Mouse (Mus musculus) limb, embryonic 13.5 days (tissue): Measurements from ENCODE around the gene Rps2. TPM values are rescaled to one million over a fixed set of nuclear protein-coding genes. Genes with fewer than 3 reads are reported as not detected.
A peak's percentile ranks its signal among the peaks of the same experiment; 100 is the strongest.

ENCODE experiments used
- ATAC-seq: fragments of 200-750 bp; cut with Nextera tagmentation; 2 replicates; pipeline ENCODE4 v1.8.0; 2017; ENCODE audit warnings: low read depth, moderate number of reproducible peaks, moderate TSS enrichment; ENCODE audit not compliant: low FRiP score
- H3K27ac ChIP-seq: fragments of 300-500 bp; sonication (generic); 2 replicates; pipeline ENCODE4 v1.5.1; 2015; ENCODE audit warnings: inconsistent platforms, mild to moderate bottlenecking, moderate library complexity
- H3K27me3 ChIP-seq: fragments of 300-500 bp; sonication (generic); 2 replicates; pipeline ENCODE4 v1.6.1; 2015; ENCODE audit warnings: mild to moderate bottlenecking, inconsistent platforms
- H3K36me3 ChIP-seq: fragments of 300-500 bp; sonication (generic); 2 replicates; pipeline ENCODE4 v1.6.1; 2015; ENCODE audit warnings: inconsistent platforms, mild to moderate bottlenecking, moderate library complexity
- H3K4me1 ChIP-seq: fragments of 300-500 bp; sonication (generic); 2 replicates; pipeline ENCODE4 v1.6.1; 2015; ENCODE audit warnings: inconsistent platforms
- H3K4me2 ChIP-seq: fragments of 300-500 bp; sonication (generic); replicated peaks from 2 replicates; pipeline ENCODE4 v1.6.1; 2015; ENCODE audit warnings: inconsistent platforms, mild to moderate bottlenecking, moderate library complexity
- H3K4me3 ChIP-seq: fragments of 300-500 bp; sonication (generic); 2 replicates; pipeline ENCODE4 v1.5.1; 2015; ENCODE audit warnings: moderate library complexity, mild to moderate bottlenecking, inconsistent platforms
- H3K9ac ChIP-seq: fragments of 300-500 bp; sonication (generic); 2 replicates; pipeline ENCODE4 v1.6.1; 2015; ENCODE audit warnings: mild to moderate bottlenecking, inconsistent platforms
- H3K9me3 ChIP-seq: fragments of 300-500 bp; sonication (generic); 2 replicates; pipeline ENCODE4 v1.6.1; 2016; ENCODE audit warnings: inconsistent platforms
- WGBS: fragments of 180-500 bp; shearing (Covaris S2); methylation state at CpG from one replicate; pipeline ENCODE4 v1.1.7; 2015; 5-methylcytosine and 5-hydroxymethylcytosine counted together
- polyA plus RNA-seq: library from polyadenylated mRNA; unstranded; fragments of >200 nt; fragmentation: Nextera tagmentation; extraction: Ambion mirVana; gene quantifications from 2 replicates; pipeline ENCODE4 v1.2.1, GENCODE M21; 2015

Gene Rps2
- polyA plus RNA-seq, 1 experiment from 2014 or later, result 1,267 TPM

DNA sequence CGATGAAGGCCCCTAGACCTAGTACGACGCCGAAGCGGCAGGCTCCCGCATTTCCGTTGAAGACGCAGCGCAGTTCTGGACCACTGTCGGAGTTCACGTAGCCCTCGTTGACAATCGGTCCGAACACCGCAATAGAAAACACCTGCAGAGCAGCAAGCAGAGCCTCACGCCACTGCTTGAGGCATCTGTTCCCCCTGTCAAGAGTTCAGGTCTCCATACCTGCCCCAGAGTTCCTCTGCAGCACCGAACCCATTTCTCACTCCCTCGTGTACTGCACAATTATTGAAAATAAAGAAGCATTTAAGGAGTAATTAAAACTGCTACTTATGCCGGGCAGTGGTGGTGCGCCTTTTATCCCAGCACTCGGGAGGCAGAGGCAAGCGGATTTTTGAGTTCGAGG, 30.3 kb upstream of the Rps2 start:
- H3K4me2 ChIP-seq, result peak overlapping the region; percentile 62
- WGBS, result 17% methylated on average over 23 of the region's 23 CpGs
- peaks cover 59% of the 10 kb centered on the region for H3K27me3 ChIP-seq
- peak overlapping the region; percentile 55 for H3K9ac ChIP-seq
- H3K4me1 ChIP-seq, result peaks cover 20% of the 10 kb centered on the region
- no peak for ATAC-seq
- H3K36me3 ChIP-seq, result peaks cover 7% of the 10 kb centered on the region
- H3K27ac ChIP-seq, result no peak overlapping the region
- H3K9me3 ChIP-seq, result no peaks in the 10 kb centered on the region
- peak overlapping the region; percentile 34 for H3K4me3 ChIP-seq

DNA sequence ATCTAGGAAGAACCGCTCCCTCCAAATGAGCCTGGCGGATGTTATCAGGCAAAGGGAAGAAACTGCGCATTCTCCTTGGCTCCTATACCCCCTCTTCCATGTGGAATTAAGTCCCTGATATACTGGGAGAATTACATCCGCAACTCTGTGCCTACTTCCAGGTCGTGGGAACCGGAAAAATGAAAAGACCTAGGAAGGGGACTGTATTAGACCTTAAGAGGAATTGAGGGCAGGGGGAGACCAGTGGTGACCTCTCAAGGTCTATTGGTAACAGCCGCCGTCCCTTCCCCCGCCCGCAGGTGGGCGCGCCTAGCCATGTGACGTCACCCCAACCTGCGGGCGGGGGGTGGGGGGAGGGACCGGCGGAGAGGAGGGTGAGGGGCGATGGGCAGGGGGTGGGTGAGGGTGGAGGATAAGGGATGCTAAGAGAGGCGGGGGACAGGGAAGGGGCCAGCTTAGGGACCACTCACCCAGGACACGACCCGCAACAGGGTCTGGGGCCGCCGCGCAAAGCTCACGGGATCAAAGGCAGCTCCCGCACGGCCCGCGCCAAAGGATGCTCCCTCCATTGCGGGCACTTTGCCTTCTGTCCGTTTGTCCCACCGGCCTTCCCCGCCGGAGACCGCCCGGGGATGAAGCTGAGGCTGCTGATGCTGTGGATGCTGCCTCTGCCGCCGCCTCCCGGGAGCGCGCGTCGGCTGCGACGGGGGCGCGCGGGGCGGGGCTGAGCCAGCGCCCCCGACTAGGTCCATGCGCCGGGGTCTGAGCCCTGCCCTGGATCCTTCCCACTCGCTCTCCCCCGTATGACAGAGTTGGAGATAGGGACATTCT, 28.4 kb upstream of the Rps2 start, which contains the start of gene Syngr3:
Syngr3 (minus strand) TSS at position 705 of the 831 bp plus-strand sequence.
- Histone ChIP-seq H3K27ac (no peak within 1 kb of the TSS), H3K9ac (peak within 1 kb of the TSS; percentile 76)
- ATAC-seq, result no peak

DNA sequence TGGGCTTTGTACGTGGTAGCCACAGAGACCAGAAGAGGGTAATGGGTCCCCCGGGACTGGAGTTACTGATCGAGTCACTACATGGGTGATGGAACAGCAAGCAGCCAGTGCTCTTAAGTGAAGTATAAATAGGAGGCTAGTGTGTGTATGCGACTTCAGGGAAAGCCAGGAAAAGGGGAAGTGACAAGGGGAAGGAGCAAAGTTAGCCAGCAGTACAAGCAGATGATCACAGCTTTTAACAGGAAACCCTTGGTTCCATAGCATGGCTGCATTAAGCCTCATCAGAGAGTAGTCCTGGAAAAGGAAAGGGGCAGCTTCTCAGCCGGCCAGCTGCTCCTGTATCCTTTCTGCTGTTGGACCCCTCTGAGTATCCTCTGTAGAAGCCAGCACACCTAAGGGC, 25.5 kb upstream of the Rps2 start:
- WGBS, result 81% methylated on average over 5 of the region's 5 CpGs
- H3K4me3 ChIP-seq, result no peak overlapping the region

More for the DNA sequence above, 28.4 kb upstream of the Rps2 start, which contains the start of gene Syngr3:
- Histone ChIP-seq H3K4me3 (peak within 1 kb of the TSS; percentile 67), H3K36me3 (peaks cover 19% of the 10 kb centered on the region), H3K27me3 (peaks cover 60% of the 10 kb centered on the region), H3K4me2 (peak within 1 kb of the TSS; percentile 92), H3K4me1 (peaks cover 23% of the 10 kb centered on the region), H3K9me3 (no peaks in the 10 kb centered on the region)
- WGBS, result 1% methylated on average over 51 of the region's 55 CpGs

DNA sequence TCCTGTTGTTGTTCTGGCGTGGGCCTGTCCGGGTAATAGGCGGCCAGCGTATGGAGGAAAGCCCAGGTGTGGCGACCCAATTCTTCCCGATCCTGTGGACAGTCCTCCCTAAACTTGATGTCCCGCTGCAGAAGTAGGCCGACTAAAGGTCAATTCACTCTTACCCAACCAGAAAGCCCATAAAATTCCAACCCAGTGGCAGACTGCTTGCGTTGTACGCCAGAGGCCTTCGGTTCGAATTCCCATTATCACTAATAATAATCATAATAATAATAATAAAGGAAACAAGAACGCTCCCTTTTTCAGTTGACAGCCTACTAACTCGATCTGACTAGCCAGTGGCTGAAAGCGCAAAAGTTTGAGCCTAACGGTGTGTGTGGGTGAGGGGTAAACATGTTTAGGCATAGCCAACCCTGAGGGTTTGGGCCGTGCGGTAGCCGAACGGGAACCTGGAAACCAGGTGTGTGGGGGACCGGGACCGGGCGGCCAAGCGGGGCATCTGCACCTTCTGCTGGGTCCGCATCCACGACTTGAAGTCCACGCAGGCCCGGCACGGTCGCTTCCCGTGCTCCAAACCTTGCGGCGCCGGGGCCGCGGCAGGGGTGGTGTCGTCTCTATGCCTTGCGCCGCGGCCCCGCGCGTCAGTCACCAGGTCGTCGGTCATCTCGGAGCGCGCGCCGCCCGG, 22.4 kb upstream of the Rps2 start:
- H3K36me3 ChIP-seq, result peaks cover 28% of the 10 kb centered on the region
- peaks cover 31% of the 10 kb centered on the region for H3K4me1 ChIP-seq
- H3K9me3 ChIP-seq, result no peaks in the 10 kb centered on the region
- peak overlapping the region; percentile 88 for H3K9ac ChIP-seq
- WGBS, result 4% methylated on average over 51 of the region's 51 CpGs
- H3K27me3 ChIP-seq, result peaks cover 16% of the 10 kb centered on the region
- H3K27ac ChIP-seq, result peak overlapping the region; percentile 81
- H3K4me3 ChIP-seq, result peak overlapping the region; percentile 84
- no peak; the same call in 1 of the 2 replicates for ATAC-seq
- peak overlapping the region; percentile 81 for H3K4me2 ChIP-seq

More for the DNA sequence above, 25.5 kb upstream of the Rps2 start:
- Histone ChIP-seq H3K9me3 (no peaks in the 10 kb centered on the region), H3K4me2 (no peak overlapping the region), H3K36me3 (peaks cover 19% of the 10 kb centered on the region), H3K27me3 (peaks cover 47% of the 10 kb centered on the region), H3K27ac (no peak overlapping the region), H3K4me1 (peaks cover 34% of the 10 kb centered on the region), H3K9ac (no peak overlapping the region)
- no peak for ATAC-seq

DNA sequence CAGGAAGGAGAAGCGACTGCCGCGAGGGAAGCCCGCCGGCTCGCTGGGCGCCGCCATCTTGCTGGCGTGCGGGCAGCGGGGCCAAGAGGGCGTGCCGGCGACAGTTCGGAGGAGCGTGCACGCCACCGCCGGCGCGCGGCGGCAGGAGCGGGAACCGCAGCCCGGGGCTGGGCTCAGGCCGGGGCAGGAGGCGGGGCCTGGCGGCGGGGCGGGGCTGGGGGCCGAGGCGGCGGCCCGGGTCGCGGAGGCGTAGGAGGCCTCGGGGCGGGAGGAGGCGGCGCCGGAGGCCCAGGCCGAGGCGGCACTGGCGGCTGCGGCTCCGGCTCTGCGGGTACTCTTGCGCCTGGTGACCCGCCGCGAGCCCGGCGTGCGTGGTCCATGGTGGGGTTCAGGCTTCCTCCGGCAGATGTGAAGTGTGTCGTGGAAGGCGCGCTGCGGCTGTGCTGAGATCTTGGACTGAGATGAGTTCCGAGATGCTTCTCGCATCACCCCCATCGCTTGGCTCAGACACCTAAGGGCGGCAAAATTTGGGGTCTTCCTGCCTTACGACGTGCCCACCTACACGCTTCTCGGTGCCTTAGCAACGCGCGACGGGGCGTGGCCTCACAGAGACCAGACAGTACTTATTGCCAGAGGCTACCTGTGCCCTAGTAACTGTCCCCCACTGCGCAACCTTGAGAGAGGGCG, 21.8 kb upstream of the Rps2 start, which contains the start of the genes Gfer and Noxo1:
Gfer (minus strand) TSS at position 146 of the 687 bp plus-strand sequence.
Noxo1 (plus strand) TSS at position 224 of the 687 bp plus-strand sequence.
- under 1% methylated on average over 64 of the region's 76 CpGs for WGBS

DNA sequence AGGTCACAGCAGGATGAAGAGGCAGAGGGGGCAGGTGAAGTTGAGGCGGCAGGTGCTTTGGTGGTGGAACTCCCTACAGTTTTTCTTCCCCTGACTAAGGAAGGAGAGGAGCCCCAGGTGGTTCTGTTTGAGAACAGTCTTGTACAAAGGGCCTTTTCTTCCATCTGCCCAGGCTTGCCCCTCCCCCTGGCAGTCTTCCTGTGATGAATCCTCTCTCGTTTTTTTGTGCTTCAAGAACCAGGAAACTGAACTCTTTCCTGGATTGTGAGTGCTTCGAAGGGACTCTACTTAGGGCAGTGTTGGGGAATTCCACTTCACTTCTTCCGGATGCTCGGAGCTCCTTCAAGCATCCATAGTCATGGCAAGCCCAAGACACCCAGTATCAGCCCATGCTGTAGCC, 19.9 kb upstream of the Rps2 start:
- no peak overlapping the region for H3K27ac ChIP-seq
- H3K4me2 ChIP-seq, result no peak overlapping the region
- no peaks in the 10 kb centered on the region for H3K9me3 ChIP-seq

More for the DNA sequence above, 21.8 kb upstream of the Rps2 start, which contains the start of the genes Gfer and Noxo1:
- peak within 1 kb of the TSS; percentile 88 for H3K9ac ChIP-seq
- H3K9me3 ChIP-seq, result no peaks in the 10 kb centered on the region
- H3K36me3 ChIP-seq, result peaks cover 35% of the 10 kb centered on the region
- H3K27me3 ChIP-seq, result peaks cover 9% of the 10 kb centered on the region
- H3K27ac ChIP-seq, result peak within 1 kb of the TSS; percentile 81
- peak; percentile 90 for ATAC-seq
- H3K4me2 ChIP-seq, result peak within 1 kb of the TSS; percentile 81
- peaks cover 31% of the 10 kb centered on the region for H3K4me1 ChIP-seq
- peak within 1 kb of the TSS; percentile 84 for H3K4me3 ChIP-seq

DNA sequence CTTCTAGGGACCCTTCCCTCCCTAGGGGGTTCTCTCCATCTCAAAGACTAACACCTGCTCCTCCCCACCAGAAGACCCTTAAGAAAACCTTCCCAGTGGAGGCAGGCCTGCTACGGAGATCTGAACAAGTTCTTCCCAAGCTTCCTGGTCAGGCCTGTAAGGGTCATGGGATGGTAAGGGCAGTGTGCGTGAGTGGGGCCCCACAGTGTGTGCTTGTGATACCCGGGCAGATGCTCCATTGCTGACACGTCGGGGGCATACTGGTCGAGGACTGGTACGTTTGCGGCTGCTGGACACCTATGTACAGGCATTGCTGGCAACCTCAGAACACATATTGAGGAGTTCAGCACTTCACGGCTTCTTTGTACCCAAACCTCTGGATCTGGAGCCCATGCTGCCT, 19.2 kb upstream of the Rps2 start:
- no peak overlapping the region for H3K4me3 ChIP-seq
- H3K4me1 ChIP-seq, result peaks cover 31% of the 10 kb centered on the region
- no peaks in the 10 kb centered on the region for H3K27me3 ChIP-seq
- H3K27ac ChIP-seq, result no peak overlapping the region
- no peak overlapping the region for H3K9ac ChIP-seq
- peaks cover 44% of the 10 kb centered on the region for H3K36me3 ChIP-seq
- H3K4me2 ChIP-seq, result no peak overlapping the region
- 68% methylated on average over 9 of the region's 9 CpGs for WGBS
- H3K9me3 ChIP-seq, result no peaks in the 10 kb centered on the region
- ATAC-seq, result no peak

More for the DNA sequence above, 19.9 kb upstream of the Rps2 start:
- H3K4me3 ChIP-seq, result no peak overlapping the region
- H3K4me1 ChIP-seq, result peaks cover 31% of the 10 kb centered on the region
- peaks cover 43% of the 10 kb centered on the region for H3K36me3 ChIP-seq
- no peaks in the 10 kb centered on the region for H3K27me3 ChIP-seq
- peak overlapping the region; percentile 5; the same call in 1 of the 2 replicates for H3K9ac ChIP-seq
- ATAC-seq, result no peak
- 20% methylated on average over 5 of the region's 5 CpGs for WGBS

DNA sequence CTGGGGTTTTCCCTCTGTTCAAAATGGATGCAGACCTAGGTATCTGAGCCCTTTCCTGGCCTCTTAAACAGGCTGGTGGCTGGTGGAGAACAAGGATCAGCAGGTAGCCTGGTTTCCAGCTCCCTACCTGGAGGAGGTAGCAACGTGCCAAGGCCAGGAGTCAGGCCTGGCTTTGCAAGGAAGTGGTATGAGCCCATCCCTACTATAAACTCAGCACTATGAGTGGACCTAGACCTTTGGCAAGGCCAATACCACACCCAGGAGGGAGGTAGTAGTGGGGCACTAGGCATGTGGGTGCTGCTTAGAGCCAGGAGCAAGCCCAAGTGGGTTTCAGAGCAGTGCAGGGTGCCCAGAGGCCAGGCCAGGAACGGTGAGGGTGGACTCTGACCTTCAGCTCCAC, 18.4 kb upstream of the Rps2 start:
- Histone ChIP-seq H3K36me3 (peaks cover 49% of the 10 kb centered on the region), H3K27ac (no peak overlapping the region), H3K4me2 (no peak overlapping the region), H3K4me1 (peaks cover 28% of the 10 kb centered on the region), H3K9me3 (no peaks in the 10 kb centered on the region), H3K4me3 (no peak overlapping the region), H3K27me3 (no peaks in the 10 kb centered on the region), H3K9ac (no peak overlapping the region)
- no peak for ATAC-seq
- 70% methylated on average over 2 of the region's 2 CpGs for WGBS

DNA sequence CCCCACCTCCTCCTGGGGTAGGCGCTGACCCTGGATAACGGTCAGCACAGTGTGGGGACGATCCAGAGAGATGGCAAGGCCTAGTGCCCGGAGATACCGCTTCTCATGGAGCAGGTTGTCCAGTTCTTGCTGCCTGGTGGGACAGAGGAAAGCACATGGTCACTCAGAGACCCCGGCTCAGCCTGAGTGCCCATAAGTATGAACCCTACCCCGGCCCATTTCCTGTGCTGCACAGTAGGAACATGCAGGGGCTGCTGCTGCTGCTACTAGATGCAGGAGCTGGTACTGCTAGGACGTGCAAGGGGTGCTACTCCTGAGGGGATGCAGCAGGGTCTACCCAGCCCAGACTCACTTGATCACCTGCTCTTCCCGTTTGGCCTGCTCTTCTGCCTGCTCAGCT, 16.7 kb upstream of the Rps2 start:
- Histone ChIP-seq H3K4me1 (peaks cover 22% of the 10 kb centered on the region), H3K36me3 (peaks cover 63% of the 10 kb centered on the region), H3K27ac (no peak overlapping the region), H3K27me3 (no peaks in the 10 kb centered on the region), H3K9me3 (no peaks in the 10 kb centered on the region), H3K9ac (no peak overlapping the region; the same call in 1 of the 2 replicates), H3K4me3 (no peak overlapping the region), H3K4me2 (no peak overlapping the region)
- no peak for ATAC-seq
- 86% methylated on average over 9 of the region's 9 CpGs for WGBS

DNA sequence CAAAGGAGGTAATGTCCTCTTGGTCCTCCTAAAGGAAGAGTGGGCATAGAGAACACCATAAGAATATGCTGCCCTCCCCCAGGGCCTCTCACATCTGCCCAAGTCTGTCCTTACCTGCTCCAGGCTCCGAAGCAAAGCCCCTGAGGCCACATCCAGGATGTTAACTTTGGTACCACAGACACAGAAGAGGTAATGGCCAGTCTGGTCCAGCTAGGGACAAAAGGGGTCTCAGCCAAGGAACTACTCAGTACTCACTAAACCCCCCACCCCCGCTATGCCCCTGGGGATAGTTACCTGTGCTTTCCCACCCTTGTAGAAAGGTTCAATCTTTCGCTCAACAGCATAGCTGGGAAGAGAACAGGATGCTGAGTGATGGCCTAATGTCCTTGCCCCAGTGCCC, 12.1 kb upstream of the Rps2 start:
- H3K27ac ChIP-seq, result no peak overlapping the region
- peak overlapping the region; percentile 15 for H3K4me3 ChIP-seq
- peaks cover 50% of the 10 kb centered on the region for H3K36me3 ChIP-seq
- no peaks in the 10 kb centered on the region for H3K27me3 ChIP-seq
- WGBS, result 89% methylated on average over 3 of the region's 3 CpGs
- ATAC-seq, result no peak
- H3K4me2 ChIP-seq, result peak overlapping the region; percentile 84; the same call in 1 of the 2 replicates
- H3K4me1 ChIP-seq, result peaks cover 14% of the 10 kb centered on the region
- no peaks in the 10 kb centered on the region for H3K9me3 ChIP-seq
- no peak overlapping the region for H3K9ac ChIP-seq

DNA sequence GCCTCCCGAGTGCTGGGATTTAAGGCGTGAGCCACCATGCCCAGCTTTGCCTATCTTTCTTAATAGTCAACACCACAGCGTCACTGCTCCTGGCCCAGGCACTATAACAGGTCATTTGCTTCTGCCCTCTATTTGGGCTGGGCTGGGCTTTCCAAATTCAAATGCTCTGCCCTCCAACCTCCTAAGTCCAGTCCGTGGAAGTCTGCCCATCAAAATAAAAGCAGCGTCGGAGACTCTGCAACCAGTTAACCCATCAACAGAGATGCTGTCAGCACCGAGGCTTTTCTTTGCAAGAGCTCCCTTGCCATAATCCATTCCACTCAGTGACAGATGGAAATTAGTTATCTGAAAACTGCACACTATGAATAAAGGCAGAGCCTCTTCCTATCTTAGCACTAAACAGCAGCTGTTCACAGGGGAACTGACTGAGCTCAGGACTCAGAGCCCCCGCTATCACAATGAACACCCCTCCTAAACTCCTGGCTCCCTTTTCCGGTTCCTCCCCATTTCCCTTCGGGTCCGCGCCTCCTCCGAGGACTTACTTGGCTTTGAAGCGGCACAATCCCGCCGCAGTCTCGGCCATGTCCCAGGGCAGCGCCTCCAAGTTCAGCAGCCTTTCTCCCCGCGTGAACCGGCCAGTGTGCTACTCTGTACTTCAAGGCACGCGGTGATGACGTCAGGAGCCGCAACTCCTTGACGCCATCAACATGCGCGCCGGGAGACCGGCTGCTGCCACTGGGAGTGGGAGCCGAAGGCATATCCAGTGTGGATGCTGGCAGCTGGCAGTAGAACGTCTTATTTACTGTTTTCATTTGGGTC, 10.7 kb upstream of the Rps2 start, which contains the start of gene Tbl3:
Tbl3 (minus strand) TSS at position 679 of the 819 bp plus-strand sequence.
- Histone ChIP-seq H3K4me2 (peak within 1 kb of the TSS; percentile 84), H3K36me3 (peaks cover 36% of the 10 kb centered on the region), H3K27ac (peak within 1 kb of the TSS; percentile 67), H3K9ac (peak within 1 kb of the TSS; percentile 81), H3K9me3 (no peaks in the 10 kb centered on the region), H3K27me3 (no peaks in the 10 kb centered on the region), H3K4me1 (peaks cover 14% of the 10 kb centered on the region), H3K4me3 (peak within 1 kb of the TSS; percentile 85)
- WGBS, result 4% methylated on average over 32 of the region's 32 CpGs
- ATAC-seq, result peak; percentile 86
